Mouse (Mus musculus): ENCODE data around the gene Dao.

Dao gene

GRCm38 (mm10) chr5:114003542-114003941, at the start of gene Dao:
Gene Dao (plus strand): TSS chr5:114003703.
- no peak for DNase-seq (ENCODE audit: low read depth, low spot score)

- no peak for DNase-seq (ENCODE audit: low read depth, low spot score)
Observed at GRCm38 (mm10) chr5:113954421-113954820, 49.1 kb upstream of the Dao start.

- DNase-seq (ENCODE audit: low read depth, low spot score) = no peak
Observed at GRCm38 (mm10) chr5:113955281-113955680, 48.2 kb upstream of the Dao start.

GRCm38 (mm10) chr5:113955691-113956090, 47.8 kb upstream of the Dao start:
- DNase-seq (ENCODE audit: low read depth, low spot score) = no peak

GRCm38 (mm10) chr5:113956510-113956909, 47.0 kb upstream of the Dao start:
- peak; percentile 41 for DNase-seq (ENCODE audit: low read depth, low spot score)

GRCm38 (mm10) chr5:113959039-113959438, 44.5 kb upstream of the Dao start:
- DNase-seq (ENCODE audit: low read depth, low spot score) = no peak

GRCm38 (mm10) chr5:113960416-113960815, 43.1 kb upstream of the Dao start:
- DNase-seq (ENCODE audit: low read depth, low spot score) = no peak

- DNase-seq (ENCODE audit: low read depth, low spot score) = no peak
Observed at GRCm38 (mm10) chr5:113961776-113962175, 41.7 kb upstream of the Dao start.

GRCm38 (mm10) chr5:113964972-113965371, 38.5 kb upstream of the Dao start:
- no peak for DNase-seq (ENCODE audit: low read depth, low spot score)

GRCm38 (mm10) chr5:113965659-113966185, 37.8 kb upstream of the Dao start:
- peak; percentile 39 for DNase-seq (ENCODE audit: low read depth, low spot score)

DNA sequence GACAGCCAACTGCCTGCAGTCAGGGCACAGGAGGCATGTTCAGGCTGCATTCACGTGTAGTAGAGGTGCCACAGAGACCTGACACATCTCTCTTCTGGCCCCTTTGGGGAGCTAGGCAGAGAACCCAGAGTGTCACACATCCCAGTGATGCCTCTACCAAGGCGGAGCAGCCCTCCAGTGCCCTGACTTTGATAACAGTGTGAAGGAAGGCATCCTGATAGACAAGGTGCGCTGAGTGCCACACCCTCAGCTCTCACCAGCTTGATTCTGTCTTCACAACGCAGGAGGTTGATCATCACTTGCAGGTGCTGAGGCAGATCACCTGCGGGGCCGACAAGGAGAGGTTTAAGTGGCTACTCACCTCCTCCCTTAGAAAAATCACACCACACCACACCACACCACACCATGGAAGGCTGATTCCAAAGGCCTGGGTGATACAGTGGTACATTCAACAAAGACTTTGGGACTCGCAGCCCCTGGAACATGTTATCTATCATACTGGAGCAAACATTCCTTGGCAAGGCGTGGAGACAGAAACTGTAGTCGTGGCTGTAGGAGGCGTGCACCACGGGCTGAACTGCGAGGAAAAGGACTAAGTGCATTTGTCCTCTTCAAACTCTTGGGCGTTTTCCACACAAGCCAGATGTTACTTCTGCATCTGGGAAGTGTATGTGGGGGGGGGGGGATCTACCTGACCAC, 36.9 kb upstream of the Dao start:
- no peak for DNase-seq (ENCODE audit: low read depth, low spot score)

DNA sequence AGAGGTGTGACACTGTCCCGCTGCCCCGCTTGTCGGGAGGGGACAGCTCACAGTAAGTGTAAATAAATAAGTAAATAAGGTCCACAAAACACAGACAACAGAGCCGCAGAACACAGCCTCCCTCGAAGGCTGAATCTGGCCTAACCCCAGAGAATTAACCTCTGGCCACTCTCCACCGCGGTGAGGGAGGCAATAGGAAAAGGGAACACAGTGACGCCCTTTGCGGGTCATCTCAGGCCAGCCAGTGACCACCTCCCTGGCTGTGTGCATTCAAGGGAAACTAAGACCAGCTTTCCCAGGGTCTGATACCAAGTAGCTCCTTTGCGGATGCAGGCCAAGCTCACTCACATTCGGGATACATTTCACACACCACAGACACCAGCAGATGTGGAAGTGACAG, 35.1 kb upstream of the Dao start:
- no peak for DNase-seq (ENCODE audit: low read depth, low spot score)

DNA sequence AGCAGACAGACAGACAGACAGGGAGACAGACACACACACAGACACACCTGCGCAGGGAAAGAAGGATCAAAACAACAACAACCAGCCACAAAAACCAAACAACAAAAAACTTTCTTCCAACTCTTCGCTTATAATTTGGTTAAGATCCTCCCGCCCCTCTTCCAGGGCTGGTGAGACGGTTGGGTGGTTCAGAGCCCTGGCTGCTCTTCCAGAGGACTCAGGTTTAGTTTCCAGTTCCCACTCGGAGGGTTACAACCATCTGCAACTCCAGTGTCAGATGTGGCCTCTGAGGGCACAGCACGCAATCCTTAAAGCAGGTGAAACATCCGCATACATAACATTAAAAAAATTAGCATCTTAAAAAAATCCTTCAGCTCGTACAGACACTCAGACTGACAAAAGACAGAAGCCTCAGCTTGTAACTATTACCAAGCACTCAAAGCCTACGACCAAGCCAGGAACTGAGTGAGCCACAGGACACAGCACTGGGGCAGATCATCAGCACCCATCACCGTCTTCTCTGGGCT, 32.0 kb upstream of the Dao start:
- DNase-seq (ENCODE audit: low read depth, low spot score) = no peak

GRCm38 (mm10) chr5:113972589-113973515, 30.7 kb upstream of the Dao start:
- DNase-seq (ENCODE audit: low read depth, low spot score) = no peak

DNA sequence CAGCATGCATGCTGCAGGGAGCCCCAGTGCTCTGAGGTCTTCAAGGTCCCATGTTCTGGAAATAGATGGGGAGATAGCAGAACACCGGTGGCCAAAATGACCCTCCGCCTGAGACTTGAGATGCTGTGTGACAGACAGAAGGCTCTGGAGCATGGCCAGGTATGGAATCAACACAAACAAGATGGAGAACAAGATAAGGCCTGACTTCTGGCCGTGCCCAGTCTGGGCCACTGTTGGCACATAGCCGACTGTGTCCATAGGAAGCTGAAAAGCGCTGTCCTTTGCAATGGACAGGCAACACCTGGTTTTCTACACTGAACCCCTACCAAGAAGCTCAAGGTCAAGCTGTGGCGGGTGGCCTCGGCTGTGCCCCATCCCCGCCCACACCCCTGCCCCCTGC, 29.7 kb upstream of the Dao start:
- no peak for DNase-seq (ENCODE audit: low read depth, low spot score)

DNA sequence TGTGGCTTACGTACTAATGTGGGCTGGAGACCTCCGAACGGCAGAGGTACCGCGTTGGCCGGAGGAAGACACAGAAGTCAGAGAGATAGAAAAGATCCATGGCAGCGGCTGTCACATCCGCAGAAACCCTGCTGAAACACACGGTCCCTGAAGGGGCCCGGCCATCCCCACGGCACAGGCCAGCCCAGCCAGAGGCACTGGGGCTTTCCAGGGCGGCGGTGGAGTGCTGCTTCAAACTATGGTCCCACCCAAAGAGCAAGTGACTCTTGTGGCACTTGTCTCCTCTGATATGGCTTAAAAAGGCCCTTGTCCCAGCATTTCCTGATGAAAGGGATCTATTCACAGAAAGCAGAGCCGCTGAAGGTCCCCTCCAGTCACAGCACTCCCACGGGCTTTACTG, 28.9 kb upstream of the Dao start:
- DNase-seq (ENCODE audit: low read depth, low spot score) = no peak

DNA sequence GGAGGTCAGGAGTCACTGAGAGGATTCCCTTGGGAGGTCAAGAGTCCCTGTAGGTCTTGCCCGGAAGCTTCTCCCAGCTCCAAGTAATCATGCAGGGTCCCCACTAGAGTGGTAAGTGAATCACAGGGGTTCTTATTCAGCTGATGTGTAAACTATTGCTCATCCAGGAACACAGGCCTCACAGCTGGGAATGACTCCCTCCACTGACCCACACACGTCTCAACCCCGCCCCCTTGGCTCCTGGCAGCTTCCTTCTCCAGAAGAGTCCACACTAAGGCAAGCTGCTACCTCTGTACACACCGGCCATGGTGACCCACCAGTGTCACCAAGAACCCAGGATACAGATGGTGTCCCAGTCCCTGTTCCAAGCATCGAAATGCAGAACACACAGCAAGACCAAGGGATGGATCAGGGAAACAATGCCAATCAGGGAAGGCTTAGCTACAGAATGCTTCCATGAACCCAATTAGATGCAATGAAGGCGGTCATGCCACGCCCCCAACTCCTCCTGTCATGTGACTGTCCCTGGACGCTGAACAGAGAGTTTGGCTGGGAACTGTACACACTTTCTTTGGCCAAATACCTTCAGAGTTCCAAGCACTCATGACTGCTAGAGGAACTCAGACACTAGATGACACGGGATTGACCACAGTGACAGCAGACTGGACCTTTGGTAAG, 27.8 kb upstream of the Dao start:
- DNase-seq (ENCODE audit: low read depth, low spot score) = no peak

DNA sequence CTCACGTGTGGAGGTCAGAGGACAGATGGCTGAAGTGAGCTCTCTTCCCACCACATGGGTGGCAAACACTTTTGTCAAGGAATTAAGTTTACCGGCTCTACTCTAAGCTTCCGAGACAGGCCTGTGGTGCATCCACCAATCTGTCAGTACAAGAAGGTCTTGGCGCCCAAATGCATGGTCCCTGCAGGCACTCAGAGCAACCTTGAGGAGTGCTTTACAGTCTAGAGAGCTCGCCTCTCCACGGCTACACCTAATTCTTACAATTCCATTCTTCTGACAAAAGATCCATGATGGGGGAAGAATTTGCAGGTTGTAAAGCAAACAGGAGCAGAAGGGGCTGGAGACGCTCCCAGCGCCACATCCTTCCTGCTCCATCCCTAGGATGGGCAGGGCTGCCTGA, 26.9 kb upstream of the Dao start:
- DNase-seq (ENCODE audit: low read depth, low spot score) = no peak

DNA sequence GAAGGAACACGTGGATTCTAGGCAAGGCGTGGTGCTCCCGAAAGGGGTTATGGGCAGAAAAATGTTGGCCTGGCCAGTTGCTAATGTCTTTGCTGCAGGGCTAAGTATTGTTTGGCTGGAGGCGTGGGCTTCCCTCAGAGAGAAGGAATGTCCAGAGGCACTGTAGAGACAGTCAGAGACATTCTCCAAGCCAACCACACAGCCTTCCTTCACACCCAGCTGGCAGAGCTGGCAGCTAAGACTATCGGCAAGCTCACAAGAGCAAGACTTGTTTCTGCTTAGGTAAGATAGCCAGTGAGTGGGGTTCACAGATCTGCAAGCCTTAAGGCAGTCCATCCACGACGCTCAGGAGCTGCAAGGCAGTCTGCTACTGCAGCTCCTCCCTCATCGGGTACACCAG, 26.2 kb upstream of the Dao start:
- DNase-seq (ENCODE audit: low read depth, low spot score) = no peak

DNA sequence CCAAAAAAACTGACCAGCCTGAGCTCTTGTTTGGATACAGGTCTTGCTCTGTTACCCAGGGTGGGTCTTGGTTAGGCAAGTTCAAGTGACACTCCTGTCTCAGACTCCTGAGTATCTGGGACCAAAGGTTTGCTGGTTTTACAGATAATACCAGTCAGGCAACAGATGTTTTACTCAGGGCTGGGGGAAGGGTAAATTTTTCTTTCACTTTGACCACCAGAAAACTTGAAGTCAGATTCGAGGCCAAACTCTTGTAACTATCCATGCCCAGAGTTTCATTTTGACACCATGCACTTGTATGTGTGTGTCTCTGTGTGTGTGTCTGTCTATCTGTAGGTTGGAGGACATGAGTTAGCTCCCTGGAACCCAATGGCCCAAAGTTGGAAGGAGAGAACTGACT, 23.0 kb upstream of the Dao start:
- no peak for DNase-seq (ENCODE audit: low read depth, low spot score)

DNA sequence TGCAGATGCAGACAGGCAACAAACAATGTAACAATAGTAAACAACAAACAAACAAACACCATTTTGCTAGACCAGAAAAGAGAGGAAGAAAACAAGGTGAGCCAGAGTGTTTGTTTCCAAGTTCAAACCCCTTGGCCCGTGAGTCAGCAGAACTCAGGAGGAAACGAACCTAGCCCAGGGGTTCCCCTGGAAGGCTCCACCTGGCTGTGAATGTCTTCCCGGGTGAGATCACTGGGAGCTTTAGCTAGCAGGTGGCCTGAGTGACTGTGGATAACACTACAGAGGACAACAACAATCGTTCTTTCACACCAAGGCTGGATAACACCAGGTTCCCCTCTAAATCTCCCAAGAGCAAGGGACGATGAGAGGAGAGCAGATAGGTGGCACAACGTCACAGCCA, 22.3 kb upstream of the Dao start:
- DNase-seq (ENCODE audit: low read depth, low spot score) = no peak

DNA sequence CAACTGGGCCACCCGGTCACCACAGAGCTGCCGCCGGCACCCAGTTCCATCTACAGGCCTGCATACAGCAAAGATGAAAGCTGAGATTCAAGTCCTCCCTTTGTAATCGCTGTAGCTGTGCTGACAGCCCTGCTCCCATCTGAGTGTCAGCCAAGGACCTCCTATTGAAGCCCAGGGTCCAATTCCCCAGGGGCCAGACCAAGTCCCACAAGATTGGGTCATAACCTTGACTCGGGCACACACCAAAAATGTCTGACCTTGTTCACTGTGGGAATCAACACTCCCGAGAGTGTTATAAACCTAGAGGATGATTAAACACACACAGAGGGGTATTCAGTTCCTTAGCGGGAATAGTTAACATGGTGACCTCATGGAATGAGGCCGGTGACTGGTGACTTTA, 21.7 kb upstream of the Dao start:
- no peak for DNase-seq (ENCODE audit: low read depth, low spot score)

Measured in telencephalon, adult 2 months (tissue).